ENCODE assay signal across 8 mouse cellular contexts in genomic region chr5:50476985-50477384, GRCm38 (mm10).
DNase-seq lines count a peak whose midpoint lies in the region; ATAC-seq and TF ChIP-seq lines count a peak whose summit lies in the region.

No protein-coding gene starts in this region.

- no peaks in the 10 kb centered on the region for H3K27me3 ChIP-seq in thymus, adult 2 months (ENCODE audit: control insufficient read depth, insufficient read depth, low read length)
- H3K27me3 ChIP-seq in hindbrain, postnatal 0 days (ENCODE audit: insufficient read depth, low read length) = no peaks in the 10 kb centered on the region

- no peak for ATAC-seq in hindbrain, postnatal 0 days

- H3K4me1 ChIP-seq in thymus, adult 2 months (replicated peaks; ENCODE audit: control insufficient read depth, insufficient read depth, low read length) = no peaks in the 10 kb centered on the region
- H3K4me1 ChIP-seq in hindbrain, postnatal 0 days (ENCODE audit: insufficient read depth, low read length) = no peaks in the 10 kb centered on the region

- no peaks in the 10 kb centered on the region for H3K36me3 ChIP-seq in thymus, adult 2 months (ENCODE audit: control insufficient read depth, insufficient read depth, low read length)
- H3K36me3 ChIP-seq in hindbrain, postnatal 0 days (ENCODE audit: insufficient read depth, low read length) = no peaks in the 10 kb centered on the region

- H3K4me2 ChIP-seq in hindbrain, postnatal 0 days (ENCODE audit: low read depth, low read length) = no peak overlapping the region

- no peak for TF ChIP-seq CTCF in thymus, adult 2 months (IDR thresholded peaks at IDR 0.05; ENCODE audit: borderline replicate concordance, control insufficient read depth, extremely low read depth, insufficient read depth, low read length, poor library complexity)
- peak; percentile 78 for TF ChIP-seq CTCF in hindbrain, postnatal 0 days (IDR thresholded peaks at IDR 0.05; ENCODE audit: low read depth)

- no peaks in the 10 kb centered on the region for H3K9me3 ChIP-seq in hindbrain, postnatal 0 days (ENCODE audit: low read length)

- no peak overlapping the region for H3K4me3 ChIP-seq in thymus, adult 2 months (ENCODE audit: control insufficient read depth, insufficient read depth, low read length)
- no peak overlapping the region for H3K4me3 ChIP-seq in hindbrain, postnatal 0 days (ENCODE audit: low read length)

- TF ChIP-seq POLR2A in thymus, adult 2 months (IDR thresholded peaks at IDR 0.05; ENCODE audit: control insufficient read depth, extremely low read depth, insufficient read depth, low read length, poor library complexity) = no peak

- WGBS in thymus, adult 2 months = 16% methylated on average over 3 of the region's 3 CpGs
- 16% methylated on average over 3 of the region's 3 CpGs for WGBS in hindbrain, postnatal 0 days

- intact Hi-C loops in left cerebral cortex, postnatal 10 days (cut with DNase I) = no loop called here

- no peak overlapping the region for H3K9ac ChIP-seq in hindbrain, postnatal 0 days (replicated peaks; ENCODE audit: low read length)

- no peak overlapping the region for H3K27ac ChIP-seq in thymus, adult 2 months (ENCODE audit: control insufficient read depth, insufficient read depth, low read length)
- H3K27ac ChIP-seq in hindbrain, postnatal 0 days = no peak overlapping the region

- peak; percentile 18 to 80 for DNase-seq in adrenal gland, adult (ENCODE audit: inconsistent age in 2 of 2, low spot score in 1 of 2)
- no peak for DNase-seq in adrenal gland, adult 8-10 months
- DNase-seq in thymus, adult 2 months = peak; percentile 1
- DNase-seq in thymus, postnatal 36 days = no peak
- DNase-seq in cerebellum, postnatal 4 days (ENCODE audit: low spot score in 2 of 2) = peak; percentile 48 to 75
- DNase-seq in hindbrain, postnatal 0 days (ENCODE audit: low spot score) = peak; percentile 74
- DNase-seq in left cerebral cortex, postnatal 10 days (ENCODE audit: extremely low spot score in 1 of 2, low spot score in 2 of 2) = peak; percentile 33 to 40
- peak; percentile 23 for DNase-seq in right cerebral cortex, adult 18-20 months

Comparison
In these comparisons a context has a peak if more than half of its experiments do, and no peak if none do; other contexts are left out.
1. DNase-seq: peak in adrenal gland, adult (2 of 2), thymus, adult 2 months (single experiment), cerebellum, postnatal 4 days (2 of 2), hindbrain, postnatal 0 days (single experiment), left cerebral cortex, postnatal 10 days (2 of 2) and right cerebral cortex, adult 18-20 months (single experiment); none in adrenal gland, adult 8-10 months (single experiment) and thymus, postnatal 36 days (0 of 2).